Mouse (Mus musculus): ENCODE data around the gene Ankrd13d. TPM values are rescaled to one million over a fixed set of nuclear protein-coding genes. Genes with fewer than 3 reads are reported as not detected.

The Ankrd13d gene
- 16.1 and 17.7 TPM in 2 replicates for polyA plus RNA-seq (2012; rRNA removed)

GRCm38 (mm10) chr19:4282898-4283553 is at the start of gene Ankrd13d:
TSS of gene Ankrd13d (minus strand) at chr19:4283137.
- peak; percentile 92 for TF ChIP-seq CTCF (IDR thresholded peaks at IDR 0.05; ENCODE audit: extremely low read depth, insufficient read depth, insufficient read length, insufficient replicate concordance)
- TF ChIP-seq POLR2A (IDR thresholded peaks at IDR 0.05; ENCODE audit: low read depth, low read length), result no peak
- peaks cover 21% of the 10 kb centered on the region for H3K4me1 ChIP-seq (ENCODE audit: control insufficient read depth, insufficient read depth, insufficient read length)
- peak within 1 kb of the TSS; percentile 23 for H3K27ac ChIP-seq (ENCODE audit: insufficient read depth, low read length)
- DNase-seq (ENCODE audit: low read depth in 1 of 2, low spot score in 2 of 2), result peak; percentile 86 to 91
- H3K27me3 ChIP-seq (ENCODE audit: control insufficient read depth, insufficient read depth, low read length), result no peaks in the 10 kb centered on the region
- H3K36me3 ChIP-seq (ENCODE audit: control insufficient read depth, insufficient read depth, low read length), result peaks cover 28% of the 10 kb centered on the region
- 1% methylated on average over 47 of the region's 50 CpGs for WGBS
- peak within 1 kb of the TSS; percentile 73 for H3K4me3 ChIP-seq (ENCODE audit: extremely low read depth, insufficient read depth, insufficient read length)

GRCm38 (mm10) chr19:4332653-4333052 is 49.7 kb upstream of the Ankrd13d start:
- H3K4me3 ChIP-seq (ENCODE audit: extremely low read depth, insufficient read depth, insufficient read length), result peak overlapping the region; percentile 77
- DNase-seq (ENCODE audit: low read depth in 1 of 2, low spot score in 2 of 2), result peak; percentile 54 to 78
- under 1% methylated on average over 4 of the region's 4 CpGs for WGBS

GRCm38 (mm10) chr19:4331273-4331672 is 48.3 kb upstream of the Ankrd13d start:
- Histone ChIP-seq H3K4me3 (ENCODE audit: extremely low read depth, insufficient read depth, insufficient read length) (no peak overlapping the region), H3K36me3 (ENCODE audit: control insufficient read depth, insufficient read depth, low read length) (peaks cover 30% of the 10 kb centered on the region), H3K4me1 (ENCODE audit: control insufficient read depth, insufficient read depth, insufficient read length) (peaks cover 5% of the 10 kb centered on the region; the same call in 1 of the 2 replicates), H3K27me3 (ENCODE audit: control insufficient read depth, insufficient read depth, low read length) (no peaks in the 10 kb centered on the region), H3K27ac (ENCODE audit: insufficient read depth, low read length) (no peak overlapping the region)
- TF ChIP-seq CTCF (IDR thresholded peaks at IDR 0.05; ENCODE audit: extremely low read depth, insufficient read depth, insufficient read length, insufficient replicate concordance) (no peak), POLR2A (IDR thresholded peaks at IDR 0.05; ENCODE audit: low read depth, low read length) (no peak)
- no peak for DNase-seq (ENCODE audit: low read depth in 1 of 2, low spot score in 2 of 2)
- WGBS, result 70% methylated on average over 3 of the region's 3 CpGs

More at GRCm38 (mm10) chr19:4332653-4333052, 49.7 kb upstream of the Ankrd13d start:
- Histone ChIP-seq H3K4me1 (ENCODE audit: control insufficient read depth, insufficient read depth, insufficient read length) (peaks cover 5% of the 10 kb centered on the region; the same call in 1 of the 2 replicates), H3K36me3 (ENCODE audit: control insufficient read depth, insufficient read depth, low read length) (peaks cover 18% of the 10 kb centered on the region), H3K27ac (ENCODE audit: insufficient read depth, low read length) (peak overlapping the region; percentile 92), H3K27me3 (ENCODE audit: control insufficient read depth, insufficient read depth, low read length) (no peaks in the 10 kb centered on the region)
- TF ChIP-seq POLR2A (IDR thresholded peaks at IDR 0.05; ENCODE audit: low read depth, low read length) (peak; percentile 17; the same call in 1 of the 2 replicates), CTCF (IDR thresholded peaks at IDR 0.05; ENCODE audit: extremely low read depth, insufficient read depth, insufficient read length, insufficient replicate concordance) (no peak)

DNA sequence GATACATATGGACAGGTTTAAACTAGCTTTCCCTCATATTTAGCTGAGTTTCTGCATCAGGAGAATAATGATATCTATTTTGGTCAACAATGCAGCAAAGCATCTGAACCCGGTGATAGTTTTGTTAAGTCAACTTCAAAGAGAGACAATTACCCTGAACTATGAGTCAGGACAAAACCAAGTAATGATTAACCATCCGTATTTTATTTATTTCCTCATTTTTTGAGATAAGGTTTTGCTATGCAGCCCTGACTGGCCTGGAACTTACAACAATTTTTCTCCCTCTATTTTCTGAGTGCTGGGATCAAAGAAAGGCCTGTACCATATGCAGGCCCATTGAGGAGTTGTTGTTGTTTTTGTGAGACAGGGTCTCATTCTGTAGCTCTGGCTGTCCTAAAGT is 47.7 kb upstream of the Ankrd13d start:
- H3K36me3 ChIP-seq (ENCODE audit: control insufficient read depth, insufficient read depth, low read length), result peaks cover 37% of the 10 kb centered on the region
- H3K27ac ChIP-seq (ENCODE audit: insufficient read depth, low read length), result no peak overlapping the region
- H3K27me3 ChIP-seq (ENCODE audit: control insufficient read depth, insufficient read depth, low read length), result no peaks in the 10 kb centered on the region
- 68% methylated on average over 2 of the region's 2 CpGs for WGBS
- DNase-seq (ENCODE audit: low read depth in 1 of 2, low spot score in 2 of 2), result no peak
- H3K4me3 ChIP-seq (ENCODE audit: extremely low read depth, insufficient read depth, insufficient read length), result no peak overlapping the region
- peaks cover 5% of the 10 kb centered on the region; the same call in 1 of the 2 replicates for H3K4me1 ChIP-seq (ENCODE audit: control insufficient read depth, insufficient read depth, insufficient read length)
- TF ChIP-seq POLR2A (IDR thresholded peaks at IDR 0.05; ENCODE audit: low read depth, low read length), result no peak
- TF ChIP-seq CTCF (IDR thresholded peaks at IDR 0.05; ENCODE audit: extremely low read depth, insufficient read depth, insufficient read length, insufficient replicate concordance), result no peak

DNA sequence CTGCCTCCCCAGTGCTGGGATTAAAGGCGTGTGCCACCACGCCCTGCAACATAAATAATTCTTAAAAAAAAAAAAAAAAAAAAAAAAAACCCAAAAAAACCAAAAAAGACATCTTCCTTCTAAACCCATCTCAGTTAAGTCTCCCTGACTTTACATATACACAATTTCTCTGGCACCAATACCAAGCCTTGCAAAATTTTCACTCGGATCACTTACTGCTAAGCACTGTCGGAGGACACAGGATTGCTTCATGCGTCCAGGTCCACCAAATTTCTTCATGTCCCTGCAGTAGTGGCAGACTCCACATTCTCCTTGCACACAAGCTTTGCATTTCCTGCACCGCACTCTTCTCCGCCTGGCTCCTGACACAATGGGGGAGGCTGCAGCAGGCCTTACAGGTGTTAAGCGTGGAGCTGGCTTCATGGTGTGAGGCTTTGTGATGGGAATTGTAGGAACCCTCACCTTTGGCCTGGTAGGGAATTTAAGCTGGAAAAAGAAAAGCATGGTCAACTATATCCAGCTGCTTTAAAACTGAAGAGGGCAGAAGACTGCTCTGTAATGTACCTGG is 45.9 kb upstream of the Ankrd13d start:
- WGBS, result 94% methylated on average over 8 of the region's 8 CpGs
- no peaks in the 10 kb centered on the region for H3K27me3 ChIP-seq (ENCODE audit: control insufficient read depth, insufficient read depth, low read length)
- H3K36me3 ChIP-seq (ENCODE audit: control insufficient read depth, insufficient read depth, low read length), result peaks cover 54% of the 10 kb centered on the region
- 0 out of 2 replicates have a peak, but pooled peaks cover 2% of the 10 kb centered on the region for H3K4me1 ChIP-seq (ENCODE audit: control insufficient read depth, insufficient read depth, insufficient read length)
- no peak overlapping the region for H3K4me3 ChIP-seq (ENCODE audit: extremely low read depth, insufficient read depth, insufficient read length)
- no peak for DNase-seq (ENCODE audit: low read depth in 1 of 2, low spot score in 2 of 2)
- H3K27ac ChIP-seq (ENCODE audit: insufficient read depth, low read length), result no peak overlapping the region
- TF ChIP-seq CTCF (IDR thresholded peaks at IDR 0.05; ENCODE audit: extremely low read depth, insufficient read depth, insufficient read length, insufficient replicate concordance) (no peak), POLR2A (IDR thresholded peaks at IDR 0.05; ENCODE audit: low read depth, low read length) (no peak)

DNA sequence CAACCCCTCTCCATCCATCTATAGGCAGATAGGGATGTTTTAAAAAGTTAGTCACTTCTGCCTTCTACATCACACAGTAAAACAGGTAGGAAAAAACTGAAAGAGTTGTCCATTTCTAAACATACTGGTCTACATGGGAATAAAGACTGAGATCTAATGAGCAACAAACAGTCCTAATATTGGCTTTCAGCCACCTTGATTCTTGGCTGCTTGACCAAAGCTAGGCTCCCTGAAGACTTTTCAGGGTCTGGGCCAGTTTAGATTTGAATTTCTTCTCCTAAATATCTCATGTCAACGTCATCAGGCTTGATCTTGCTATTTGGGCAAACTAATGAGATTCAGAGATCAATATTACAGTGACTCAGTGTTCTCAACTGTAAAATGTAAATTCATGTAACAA is 43.9 kb upstream of the Ankrd13d start:
- no peak for TF ChIP-seq CTCF (IDR thresholded peaks at IDR 0.05; ENCODE audit: extremely low read depth, insufficient read depth, insufficient read length, insufficient replicate concordance)
- TF ChIP-seq POLR2A (IDR thresholded peaks at IDR 0.05; ENCODE audit: low read depth, low read length), result no peak
- no peak for DNase-seq (ENCODE audit: low read depth in 1 of 2, low spot score in 2 of 2)
- Histone ChIP-seq H3K27ac (ENCODE audit: insufficient read depth, low read length) (no peak overlapping the region), H3K4me1 (ENCODE audit: control insufficient read depth, insufficient read depth, insufficient read length) (0 out of 2 replicates have a peak, but pooled peaks cover under 1% of the 10 kb centered on the region), H3K27me3 (ENCODE audit: control insufficient read depth, insufficient read depth, low read length) (no peaks in the 10 kb centered on the region), H3K4me3 (ENCODE audit: extremely low read depth, insufficient read depth, insufficient read length) (no peak overlapping the region), H3K36me3 (ENCODE audit: control insufficient read depth, insufficient read depth, low read length) (peaks cover 64% of the 10 kb centered on the region)
- 83% methylated on average over 1 of the region's 1 CpGs for WGBS

DNA sequence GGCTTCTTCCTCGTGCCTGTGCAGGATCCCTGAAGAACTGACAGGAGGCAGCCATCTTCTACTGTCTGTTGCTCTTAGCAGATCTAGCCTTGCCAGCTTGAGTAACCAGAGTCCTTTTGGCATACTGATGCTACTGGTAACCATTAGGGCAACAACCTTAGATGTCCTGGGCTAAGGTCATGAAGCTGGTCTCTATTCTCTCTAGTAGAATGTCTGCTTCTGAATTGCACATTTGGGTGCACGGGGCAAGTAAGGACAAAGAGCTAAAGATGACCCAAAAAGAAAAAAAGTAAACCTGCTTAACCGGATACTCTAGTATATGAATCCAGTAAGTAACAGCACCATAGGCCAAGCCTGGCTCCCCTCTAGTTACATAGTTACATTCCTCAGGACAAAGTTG is 43.2 kb upstream of the Ankrd13d start:
- Histone ChIP-seq H3K27me3 (ENCODE audit: control insufficient read depth, insufficient read depth, low read length) (no peaks in the 10 kb centered on the region), H3K27ac (ENCODE audit: insufficient read depth, low read length) (no peak overlapping the region), H3K36me3 (ENCODE audit: control insufficient read depth, insufficient read depth, low read length) (peaks cover 69% of the 10 kb centered on the region), H3K4me1 (ENCODE audit: control insufficient read depth, insufficient read depth, insufficient read length) (no peaks in the 10 kb centered on the region), H3K4me3 (ENCODE audit: extremely low read depth, insufficient read depth, insufficient read length) (no peak overlapping the region)
- no peak for DNase-seq (ENCODE audit: low read depth in 1 of 2, low spot score in 2 of 2)
- no peak for TF ChIP-seq POLR2A (IDR thresholded peaks at IDR 0.05; ENCODE audit: low read depth, low read length)
- no peak for TF ChIP-seq CTCF (IDR thresholded peaks at IDR 0.05; ENCODE audit: extremely low read depth, insufficient read depth, insufficient read length, insufficient replicate concordance)
- 84% methylated on average over 3 of the region's 3 CpGs for WGBS
